Mouse (Mus musculus) frontal cortex, postnatal 25 days (tissue): ENCODE measurements at regions not wholly inside any gene's neighbourhood (a gene's known extent, or its start where the extent isn't known, plus 50 kb on each side); places are given as distances from the start of the nearest gene placed in this dataset.
A peak's percentile ranks its signal among the peaks of the same experiment; 100 is the strongest.
"Not testable (repeated sequence)": the region's sequence is repeated elsewhere in the genome, so short reads cannot be mapped to it uniquely, and the experiment has no call there.

Source experiments
- DNase-seq, 2 experiments: peaks; one replicate each; pipeline ENCODE4 v3.0.0; 2022; ENCODE audit warnings: low spot score in 2 of 2

DNA sequence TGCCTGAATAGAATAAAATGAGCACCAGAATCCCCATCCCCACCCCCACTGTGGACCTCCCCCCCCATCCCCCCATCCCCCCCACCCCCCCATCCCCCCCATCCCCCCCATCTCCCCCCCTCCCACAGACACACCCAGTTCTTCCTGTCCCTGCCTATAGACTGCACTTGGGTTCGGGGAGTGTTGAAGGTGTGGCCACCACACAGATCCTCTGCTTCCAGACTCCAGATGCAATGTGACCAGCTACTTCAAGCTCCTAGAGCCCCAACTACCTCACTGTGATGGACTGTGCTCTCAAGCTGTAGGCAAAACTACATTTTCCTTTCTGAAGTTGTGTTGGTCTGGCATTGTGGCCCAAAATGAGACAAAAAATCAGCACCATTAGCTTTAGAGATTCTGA, 138.3 kb upstream of the Rybp start:
- no peak for DNase-seq

DNA sequence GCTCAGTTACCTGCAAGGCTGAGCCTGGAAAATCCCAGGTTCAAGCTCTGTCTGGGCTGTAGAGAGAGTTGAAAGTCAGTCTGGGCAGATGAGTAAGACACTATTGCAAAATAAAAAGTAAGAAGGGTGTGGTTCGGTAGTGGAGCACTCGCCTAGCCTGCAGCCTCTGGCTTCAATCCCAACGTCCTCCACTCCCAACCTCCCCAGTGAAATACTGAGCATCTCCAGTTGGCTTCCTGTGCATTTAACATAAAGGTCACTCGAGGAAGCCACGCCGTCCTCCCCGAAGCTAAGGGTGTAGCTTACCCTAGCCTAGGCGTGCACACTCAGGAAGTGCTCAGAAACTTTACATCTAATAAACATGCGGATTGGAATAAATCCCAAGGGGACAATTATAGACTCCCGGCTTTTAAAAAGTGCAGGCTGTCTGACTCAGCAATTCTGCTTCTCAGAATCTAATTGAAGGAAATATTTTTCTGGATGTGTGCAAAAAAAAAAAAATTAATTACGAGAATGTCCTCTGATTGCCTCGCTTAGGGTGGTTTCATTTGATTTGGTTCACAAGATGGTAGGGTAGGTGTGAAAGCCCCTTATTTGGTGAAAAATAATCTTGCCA, 137.6 kb upstream of the Rybp start:
- no peak for DNase-seq

DNA sequence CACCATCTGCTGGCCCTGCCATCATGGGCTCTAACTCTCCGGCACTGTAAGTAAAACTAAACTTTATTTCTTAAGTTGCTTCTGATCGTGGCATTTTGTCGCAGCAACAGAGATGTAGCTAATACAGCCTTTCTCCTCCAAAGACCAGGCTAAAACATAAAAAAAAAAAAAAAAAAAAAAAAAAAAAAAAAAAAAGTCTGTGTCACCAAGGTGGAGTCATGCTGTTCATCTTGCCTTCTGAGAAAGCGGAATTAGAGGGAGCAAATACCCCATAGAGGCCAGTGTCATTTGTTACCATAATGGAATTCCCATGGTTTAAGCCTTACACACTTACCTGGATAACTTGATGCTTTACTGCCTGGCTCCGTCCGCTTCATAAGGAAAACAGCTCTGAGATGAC, 136.9 kb upstream of the Rybp start:
- DNase-seq = no peak

DNA sequence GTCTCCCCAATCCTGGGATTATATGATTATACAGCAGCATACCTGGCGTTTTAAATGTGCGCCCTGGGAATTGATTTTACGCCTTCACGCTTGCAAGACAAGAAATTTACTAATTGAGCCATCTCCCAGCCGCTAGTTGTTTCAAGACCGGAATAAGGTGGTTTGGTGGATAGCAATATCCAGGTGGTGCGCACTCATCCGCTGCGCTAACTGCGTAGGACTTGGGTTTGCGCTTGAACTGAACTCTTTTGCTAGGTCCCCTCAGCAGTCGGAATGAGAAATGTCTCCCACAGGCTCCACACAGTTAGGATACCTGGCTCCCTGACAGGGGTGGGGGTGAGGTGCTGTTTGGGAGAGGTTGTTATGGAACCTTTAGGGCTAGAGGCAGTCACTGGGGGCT, 136.4 kb upstream of the Rybp start:
- DNase-seq = no peak

DNA sequence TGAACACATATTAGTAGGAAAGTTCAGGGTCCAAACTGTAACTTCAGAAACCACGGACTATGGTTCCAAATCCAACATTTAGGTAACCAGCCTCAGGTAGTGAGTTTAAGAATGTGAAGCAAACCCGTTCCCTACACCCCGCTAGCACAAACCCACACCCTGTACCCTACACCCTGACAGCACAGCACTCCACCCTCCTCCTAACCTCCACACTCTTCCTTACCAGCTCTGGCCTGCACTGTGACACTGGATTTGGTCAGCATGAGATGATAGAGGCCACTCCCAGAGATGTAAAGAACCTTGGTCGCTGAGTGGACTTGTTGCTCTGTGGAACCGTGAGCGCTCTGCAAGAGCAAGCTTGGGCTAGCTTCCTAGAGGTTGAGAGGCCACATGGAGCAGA, 135.3 kb upstream of the Rybp start:
- no peak for DNase-seq

DNA sequence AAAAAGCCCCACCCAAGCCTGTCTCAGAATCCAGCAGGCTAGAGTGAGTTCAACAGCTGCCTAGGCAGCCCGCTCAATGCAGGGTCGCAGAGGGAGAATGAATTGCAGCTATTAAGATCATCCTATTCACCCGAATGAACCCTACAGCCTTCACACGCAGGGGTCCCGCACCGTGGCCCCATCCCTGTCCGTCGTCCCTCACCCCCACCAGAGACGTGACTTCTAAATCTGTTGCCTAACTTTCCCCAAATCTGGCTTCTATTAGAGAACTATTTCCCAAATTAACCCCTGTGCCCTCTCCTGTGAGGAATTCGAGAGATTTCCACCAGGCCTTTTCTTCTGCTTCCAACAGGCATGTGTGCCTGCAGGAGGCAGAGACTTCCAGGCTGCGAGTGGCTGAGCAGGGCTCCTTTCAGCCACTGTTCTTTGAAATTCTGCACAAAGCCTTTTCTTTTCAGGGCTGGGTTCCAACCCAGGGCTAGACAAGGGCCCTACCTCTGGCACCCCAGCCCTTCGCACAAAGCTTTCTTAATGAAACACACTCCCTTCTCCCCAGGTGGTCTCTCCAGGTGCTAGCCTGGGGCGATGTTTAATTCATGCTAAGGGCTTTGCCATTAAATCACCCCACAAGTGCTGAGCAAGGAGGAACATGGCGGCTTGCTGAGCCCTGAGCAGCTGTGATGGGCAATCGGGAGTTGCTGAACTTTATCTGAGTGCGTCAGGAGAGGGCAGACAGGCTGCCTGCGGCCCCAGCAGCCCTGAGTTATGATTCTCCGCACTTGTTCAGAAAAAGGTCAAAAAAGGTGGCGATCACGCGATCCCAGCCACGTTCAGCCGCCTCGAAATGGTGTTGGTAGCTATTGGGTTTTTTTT, 134.7 kb upstream of the Rybp start:
- DNase-seq = no peak

DNA sequence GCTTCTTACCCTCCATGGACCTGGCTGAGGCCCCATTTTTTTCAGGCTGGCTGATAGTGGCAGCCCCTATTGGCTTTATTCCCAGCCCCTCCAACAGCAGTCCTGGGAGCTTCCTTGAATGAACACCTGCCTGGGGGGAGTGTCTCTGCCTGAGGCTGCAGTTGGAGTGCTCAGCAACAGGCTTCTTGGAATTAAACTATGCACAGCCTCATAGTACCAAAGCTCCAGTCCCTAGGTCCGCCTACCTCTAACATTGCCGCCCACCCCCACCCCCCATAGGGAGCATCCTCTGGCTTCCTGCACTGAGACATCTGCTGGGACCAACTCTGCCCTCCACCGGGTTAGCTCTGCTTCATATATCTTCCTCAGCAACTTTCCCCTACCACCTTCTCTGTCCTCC, 133.3 kb upstream of the Rybp start:
- no peak for DNase-seq

DNA sequence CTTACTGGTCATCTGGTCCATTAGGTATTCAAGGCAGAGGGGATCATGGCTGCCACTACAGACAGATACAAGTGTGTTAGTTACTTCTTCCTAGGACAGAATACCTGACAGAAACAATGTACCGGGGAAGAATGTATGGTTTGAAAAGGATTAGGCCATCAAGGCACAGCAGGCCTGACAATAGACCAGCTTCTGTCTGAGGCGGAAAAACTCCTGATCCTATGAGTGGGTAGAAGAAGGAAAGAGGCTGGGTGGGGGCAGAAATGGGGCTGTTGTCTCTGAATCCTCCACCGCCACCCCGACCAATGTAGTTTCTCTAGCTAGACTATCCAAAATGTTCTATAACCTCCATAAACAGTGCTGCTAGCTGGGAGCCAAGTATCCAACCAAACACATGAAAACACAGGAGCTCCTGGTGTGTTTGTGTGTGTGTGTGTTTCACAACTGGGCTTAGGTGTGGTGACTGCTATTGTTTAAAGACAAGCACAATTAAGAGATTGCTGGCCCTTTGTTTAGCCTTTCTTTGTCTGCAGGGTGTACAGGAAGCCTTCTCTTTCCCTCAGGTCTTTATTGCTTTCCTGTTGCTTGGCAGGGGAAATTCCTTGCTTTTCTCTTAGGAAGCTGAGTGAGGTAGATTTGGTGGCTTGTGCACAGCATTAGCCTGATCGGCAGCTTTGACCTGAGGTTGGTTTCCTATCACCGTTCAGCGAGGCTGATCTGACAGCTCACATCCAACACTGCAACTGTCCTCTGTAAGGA, 132.7 kb upstream of the Rybp start:
- no peak for DNase-seq

DNA sequence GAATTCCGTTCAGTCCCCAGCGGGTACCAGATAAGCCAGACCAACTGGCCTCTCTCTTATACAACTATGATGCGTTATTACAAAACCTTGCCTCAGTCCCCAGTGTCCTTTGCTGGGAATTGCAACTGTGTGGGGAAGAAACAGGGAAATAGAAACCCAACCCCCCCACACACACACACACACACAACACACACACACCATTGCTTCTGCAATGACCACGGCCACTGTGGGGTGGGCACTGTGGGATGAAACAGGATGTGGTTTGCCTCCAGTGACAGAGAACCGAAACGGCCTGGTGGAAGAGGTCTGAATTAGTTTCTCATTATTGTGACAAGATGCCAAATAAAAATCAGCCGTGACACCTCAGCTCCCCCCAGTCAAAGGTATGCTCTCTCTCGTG, 128.8 kb upstream of the Rybp start:
- no peak for DNase-seq

DNA sequence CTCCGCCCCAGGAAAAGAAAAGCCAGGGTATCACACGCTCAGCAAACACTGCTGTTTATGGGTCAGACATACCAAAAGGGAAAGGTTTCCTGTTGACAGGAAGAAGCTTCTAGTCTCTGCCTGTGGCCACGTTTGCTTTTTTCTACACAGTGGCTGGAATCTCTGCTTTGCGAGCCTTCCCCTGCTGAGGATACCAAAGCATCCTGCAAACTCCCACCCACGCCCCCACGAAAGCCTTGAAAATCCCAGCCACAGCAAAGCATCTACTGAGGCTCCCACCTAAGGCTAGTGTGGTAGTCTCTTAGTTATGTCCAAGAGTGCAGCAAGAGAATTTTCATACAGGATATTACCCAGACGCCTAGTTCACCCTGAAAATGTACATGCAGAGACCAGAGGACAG, 128.2 kb upstream of the Rybp start:
- DNase-seq = no peak

DNA sequence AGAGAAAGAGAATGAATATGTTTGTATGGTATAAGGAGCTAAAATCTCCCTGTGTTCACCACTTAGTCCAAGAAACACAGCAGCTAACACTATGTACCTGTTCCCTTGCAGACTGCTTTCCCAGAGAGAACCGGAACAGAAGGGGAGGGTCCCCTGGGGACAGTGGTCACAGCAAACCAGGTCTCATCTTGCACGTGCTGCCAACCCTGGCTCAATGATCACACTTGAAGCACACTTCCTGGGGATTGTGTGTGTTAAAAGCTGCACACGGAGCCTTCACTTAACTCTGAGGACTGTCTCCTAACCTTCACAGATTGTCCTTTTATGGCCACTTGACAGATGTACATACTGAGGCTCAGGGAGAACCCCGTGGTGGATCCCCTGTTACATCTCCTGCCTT, 127.6 kb upstream of the Rybp start:
- no peak for DNase-seq

DNA sequence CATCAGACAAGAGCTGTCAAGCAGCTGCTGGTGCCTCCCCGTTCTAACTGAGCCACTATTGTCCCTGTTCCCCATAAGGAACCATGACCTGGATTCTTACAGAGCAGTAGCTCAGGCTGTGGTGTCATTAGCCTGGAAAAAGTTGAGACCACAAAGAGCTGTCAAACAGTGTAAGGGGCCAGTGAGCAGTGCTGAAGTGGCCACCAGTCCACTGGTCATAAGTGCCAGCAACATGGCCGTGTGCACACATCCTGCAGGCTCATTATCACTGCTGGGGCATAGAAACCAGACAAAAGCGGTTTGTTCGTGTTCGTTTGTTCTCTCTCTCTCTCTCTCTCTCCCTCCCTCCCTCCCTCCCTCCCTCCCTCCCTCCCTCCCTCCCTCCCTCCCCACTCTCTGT, 125.2 kb upstream of the Rybp start:
- DNase-seq = no peak

DNA sequence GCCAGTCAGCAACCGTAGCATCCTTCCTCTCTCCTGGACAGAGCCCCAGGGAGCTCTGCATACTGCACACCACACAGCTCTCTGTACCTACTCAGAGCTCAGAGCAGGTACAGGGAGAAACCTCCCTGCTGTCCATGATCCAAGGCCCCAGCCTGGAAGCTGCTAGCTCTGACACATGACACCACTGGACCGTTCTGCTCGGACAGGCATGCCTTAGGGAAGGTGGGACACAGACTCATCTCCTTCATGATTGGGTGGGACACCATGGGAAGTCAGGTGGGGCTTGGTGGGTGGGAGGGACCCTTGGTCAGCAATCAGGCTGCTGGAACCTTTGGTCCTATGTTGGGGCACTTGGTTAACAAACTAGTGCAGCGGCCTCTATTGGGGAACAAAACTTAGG, 124.7 kb upstream of the Rybp start:
- no peak for DNase-seq

DNA sequence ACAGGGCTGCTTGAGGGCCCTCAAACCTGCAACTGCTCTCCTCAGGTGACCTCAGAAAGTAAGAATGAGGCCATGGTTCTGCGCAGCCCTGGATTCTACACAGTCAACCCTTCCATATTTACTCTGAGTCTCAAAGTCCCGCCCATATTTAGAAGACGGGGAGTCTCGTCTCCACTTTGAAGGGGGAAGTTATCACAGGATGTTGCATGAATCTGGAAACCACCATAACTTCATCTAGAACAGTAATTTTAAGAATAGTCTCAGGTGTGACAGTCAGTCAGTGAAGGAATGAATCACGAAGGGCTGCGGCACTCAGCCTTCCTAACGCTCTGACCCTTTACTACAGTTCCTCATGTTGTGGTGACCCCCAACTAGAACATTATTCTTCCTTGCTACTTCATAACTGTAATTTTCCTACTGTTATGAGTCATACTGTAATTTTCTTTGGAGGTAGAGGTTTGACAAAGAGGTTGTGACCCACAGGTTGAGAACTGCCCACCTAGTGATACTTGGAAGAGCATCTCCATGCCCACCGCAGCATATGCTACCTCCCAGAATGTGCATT, 122.9 kb upstream of the Rybp start:
- DNase-seq = no peak

DNA sequence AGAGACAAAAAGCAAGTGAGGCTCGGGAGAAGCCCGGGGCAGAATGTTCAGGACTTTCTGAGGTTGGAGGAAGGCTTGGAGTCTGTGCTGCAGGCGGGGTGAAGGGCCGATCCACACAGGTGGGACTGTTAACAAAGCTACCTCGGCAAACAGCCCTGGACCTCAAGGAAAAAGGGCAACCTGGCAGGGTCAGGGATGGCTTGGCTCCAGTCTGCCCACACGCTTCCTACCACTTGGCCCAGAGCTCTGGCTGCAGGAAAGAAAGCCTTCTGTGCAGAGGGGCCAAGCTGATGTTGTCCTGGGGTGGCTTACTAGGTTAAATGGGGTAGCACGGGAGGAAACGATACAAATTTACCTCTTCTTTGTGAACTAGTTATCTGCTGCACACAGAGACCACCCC, 121.5 kb upstream of the Rybp start:
- DNase-seq = no peak

DNA sequence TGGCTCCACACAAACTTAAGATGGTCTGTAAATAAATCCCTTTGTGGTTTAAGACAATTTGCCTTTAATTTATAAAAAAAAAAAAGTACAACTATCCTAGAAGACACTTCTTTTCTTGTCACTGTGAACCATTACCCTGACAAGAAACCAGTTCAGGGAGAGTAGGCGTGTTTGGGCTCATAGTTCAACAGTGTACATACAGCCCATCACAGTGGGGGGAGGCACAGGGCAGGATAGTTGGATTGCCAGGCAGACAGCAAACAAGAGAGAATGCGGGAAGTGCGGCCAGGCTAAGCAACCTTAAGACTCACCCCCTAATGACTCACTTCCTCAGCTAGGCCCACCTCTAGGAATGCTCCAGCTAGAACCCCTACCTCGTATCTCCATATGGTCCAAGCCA, 119.2 kb upstream of the Rybp start:
- no peak for DNase-seq

DNA sequence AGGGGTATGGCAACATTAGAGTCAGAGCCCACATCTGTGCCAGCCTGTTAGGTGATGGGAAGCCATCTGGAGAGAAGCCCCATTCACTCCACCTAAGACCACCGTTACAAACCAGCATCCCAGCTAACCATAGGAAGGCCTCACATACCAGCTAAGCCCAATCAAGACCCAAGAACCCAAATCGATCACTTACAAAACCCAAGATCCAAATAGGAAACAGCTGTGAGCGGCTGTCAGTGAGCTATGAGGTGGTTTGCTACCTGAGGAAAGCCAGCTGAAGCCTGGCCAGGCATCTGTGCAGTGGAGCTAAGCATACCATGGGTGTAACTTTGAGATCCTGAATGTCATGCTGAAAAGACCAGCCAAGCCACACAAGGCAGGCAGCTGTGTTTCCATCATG, 116.9 kb upstream of the Rybp start:
- DNase-seq = no peak

DNA sequence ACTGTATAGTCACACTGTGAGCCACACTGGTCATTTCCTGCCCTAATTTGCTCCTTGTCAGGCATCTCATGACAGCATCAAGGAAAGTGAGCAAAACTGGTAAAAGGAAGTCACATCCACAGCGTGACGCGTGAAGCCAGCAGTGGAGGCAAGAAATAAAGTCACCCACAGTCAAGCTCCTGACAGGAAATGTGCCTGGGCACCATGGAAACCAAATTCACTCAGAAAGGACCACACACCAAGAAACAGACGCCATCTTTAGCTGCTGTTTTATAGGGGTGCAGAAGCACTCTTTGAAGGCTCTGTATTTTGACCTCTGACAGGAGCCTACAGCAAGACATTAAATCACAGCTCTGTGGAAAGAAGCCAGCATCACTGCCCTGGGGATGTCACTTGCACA, 115.4 kb upstream of the Rybp start:
- DNase-seq = no peak

DNA sequence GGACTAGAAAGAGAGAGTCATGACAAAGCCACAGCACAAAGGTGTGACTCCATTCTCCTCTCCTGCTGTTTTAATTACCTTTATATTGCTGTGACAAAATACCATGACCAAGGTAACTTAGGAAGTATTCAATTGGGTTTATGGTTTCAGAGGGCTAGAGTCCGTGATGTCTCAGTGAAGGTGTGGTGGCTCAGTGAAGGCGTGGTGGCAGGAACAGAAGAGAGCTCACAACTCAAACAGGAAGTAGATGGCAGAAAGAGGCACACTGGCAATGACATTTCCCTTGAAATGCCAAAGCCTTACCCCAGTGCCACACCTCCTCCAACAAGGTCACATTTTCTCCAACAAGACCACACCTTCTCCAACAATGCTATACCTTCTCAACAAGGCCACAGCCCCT, 114.4 kb upstream of the Rybp start:
- no peak for DNase-seq

DNA sequence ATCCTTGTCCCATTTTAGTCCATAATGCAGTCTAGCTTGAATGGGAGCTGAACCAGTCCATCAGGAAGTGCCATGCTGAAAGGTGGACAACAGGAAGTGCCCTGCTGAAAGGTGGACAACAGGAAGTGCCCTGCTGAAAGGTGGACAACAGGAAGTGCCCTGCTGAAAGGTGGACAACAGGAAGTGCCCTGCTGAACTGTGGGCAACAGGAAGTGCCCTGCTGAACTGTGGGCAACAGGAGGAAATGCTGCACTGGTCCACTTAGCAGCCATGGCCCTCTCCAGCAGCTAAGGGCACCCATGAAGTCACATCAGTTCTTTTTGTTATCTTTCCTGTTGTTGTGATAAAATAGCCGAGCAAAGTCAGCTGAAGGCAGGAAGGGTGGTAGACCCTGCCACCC, 112.1 kb upstream of the Rybp start:
- DNase-seq = not testable (repeated sequence)

DNA sequence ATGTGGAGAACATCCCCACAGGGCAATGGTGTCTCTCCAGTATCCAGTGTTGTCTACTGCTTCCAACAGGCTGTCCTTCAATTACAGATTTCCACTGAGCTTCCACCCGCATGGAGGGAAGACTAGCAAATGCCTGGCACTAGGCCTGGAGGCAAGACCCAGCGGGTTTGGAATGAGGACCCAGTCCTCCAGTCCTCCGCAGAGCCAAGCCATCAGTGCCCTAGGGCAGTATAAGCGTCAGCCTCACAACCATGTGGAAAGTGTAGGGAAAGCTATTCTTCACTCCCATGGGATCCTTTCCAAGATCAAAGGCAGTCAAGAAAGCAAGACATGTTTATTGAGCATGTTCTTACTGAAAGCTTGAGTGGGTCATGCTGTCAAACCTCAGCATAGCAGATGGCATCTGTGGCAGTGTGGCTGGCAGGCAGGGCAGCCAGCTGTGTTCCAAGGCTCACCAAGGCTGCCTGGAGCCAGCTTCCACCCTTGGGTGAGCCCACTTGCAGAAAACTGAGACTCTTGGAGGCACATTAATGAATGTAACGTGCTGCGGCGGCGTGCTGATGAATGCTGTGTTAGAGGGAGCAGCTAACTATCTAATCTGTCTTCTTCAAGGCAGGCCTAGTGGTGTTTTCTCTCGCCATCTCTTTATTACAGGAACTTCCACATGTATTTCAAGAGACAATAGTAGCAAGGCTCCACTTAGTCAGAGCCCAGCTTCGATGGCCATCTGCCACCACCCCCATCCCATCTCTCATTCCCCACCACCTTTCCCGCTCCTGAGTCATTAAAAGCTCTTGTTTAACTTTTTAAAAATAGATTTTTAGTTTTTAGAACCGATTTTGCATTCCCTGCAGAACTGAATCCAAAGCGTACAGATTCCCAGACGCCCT, 109.3 kb upstream of the Rybp start:
- DNase-seq = peak in 1 of 2 experiments; percentile 24
